Mouse (Mus musculus) lung, postnatal 14 days (tissue): ENCODE measurements around the gene Abat.
A peak's percentile ranks its signal among the peaks of the same experiment; 100 is the strongest.
"Not testable (repeated sequence)": the region's sequence is repeated elsewhere in the genome, so short reads cannot be mapped to it uniquely, and the experiment has no call there.

Experiments used
- DNase-seq: peaks from one replicate; pipeline ENCODE4 v3.0.0; 2021

Abat gene

DNA sequence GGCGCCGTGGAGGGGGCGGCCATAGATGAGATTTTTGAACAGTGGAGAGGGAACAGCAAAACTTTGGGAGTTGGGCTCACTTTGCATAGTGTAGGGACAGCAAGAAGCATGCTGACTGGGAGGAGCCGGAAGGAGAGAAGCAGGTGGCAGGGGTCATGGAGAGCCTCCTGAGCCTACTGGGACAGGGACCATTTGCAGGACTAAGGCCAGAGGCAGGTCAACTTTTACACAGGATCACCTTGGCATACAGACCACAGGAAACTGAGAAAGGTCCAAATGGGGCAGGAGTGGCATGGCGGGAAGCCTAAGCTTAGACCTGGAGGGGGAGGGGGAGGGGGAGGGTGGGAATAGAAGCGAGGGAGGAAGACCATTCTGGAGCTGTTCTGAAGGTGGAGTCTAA is 20.2 kb downstream of the Abat start:
- DNase-seq: no peak

GRCm38 (mm10) chr16:8534466-8535200 is 21.4 kb downstream of the Abat start:
- no peak for DNase-seq

GRCm38 (mm10) chr16:8535411-8535810 is 22.2 kb downstream of the Abat start:
- no peak for DNase-seq

- DNase-seq: no peak
Measured at GRCm38 (mm10) chr16:8539150-8539865, 26.1 kb downstream of the Abat start.

- peak; percentile 67 for DNase-seq
Measured at GRCm38 (mm10) chr16:8540859-8541314, 27.7 kb downstream of the Abat start.

DNA sequence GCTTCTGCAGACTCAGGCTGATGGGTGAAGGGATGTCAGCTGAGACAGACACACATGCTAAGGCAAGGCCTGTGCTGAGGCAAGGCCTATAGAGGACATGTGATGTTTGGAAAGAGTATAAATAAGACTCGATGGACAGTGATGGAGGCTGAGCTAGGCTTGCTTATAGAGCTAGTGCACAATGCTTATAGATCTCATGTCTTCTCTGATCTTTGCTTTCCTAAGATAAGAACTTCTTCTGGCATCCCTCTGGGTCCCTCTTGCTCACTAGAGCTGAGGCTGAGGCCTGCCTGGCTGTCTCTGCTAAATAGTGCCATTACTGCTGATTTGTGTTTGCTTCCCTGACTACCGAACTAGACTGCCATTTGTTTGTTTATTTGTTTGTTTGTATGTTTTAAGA is 34.6 kb downstream of the Abat start:
- no peak for DNase-seq

- no peak for DNase-seq
Measured at GRCm38 (mm10) chr16:8549506-8549905, 36.3 kb downstream of the Abat start.

- DNase-seq: no peak
Measured at GRCm38 (mm10) chr16:8554351-8554750, 41.1 kb downstream of the Abat start.

GRCm38 (mm10) chr16:8554751-8555150 is 41.5 kb downstream of the Abat start:
- DNase-seq: not testable (repeated sequence)

GRCm38 (mm10) chr16:8555371-8555770 is 42.1 kb downstream of the Abat start:
- not testable (repeated sequence) for DNase-seq

DNA sequence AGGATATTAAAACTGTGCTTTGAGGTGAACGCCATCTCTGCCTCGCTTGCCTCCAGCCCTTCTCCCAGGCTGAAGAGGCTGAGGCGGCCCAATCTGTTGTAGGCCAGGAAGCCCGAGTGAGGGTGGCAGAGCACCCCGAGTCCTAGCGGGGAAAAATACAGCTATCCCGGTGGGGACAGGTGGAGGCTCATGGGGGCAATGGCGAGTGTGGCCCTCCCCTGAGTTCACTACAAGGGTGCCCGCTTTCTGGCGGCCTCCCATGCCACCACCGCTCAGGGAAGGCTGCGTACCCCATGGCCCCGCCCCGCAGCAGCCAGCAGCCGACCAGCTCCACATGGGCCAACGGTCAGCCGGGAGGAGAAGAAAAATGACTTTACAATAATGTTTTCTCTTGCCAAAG is 46.9 kb downstream of the Abat start:
- DNase-seq: no peak

DNA sequence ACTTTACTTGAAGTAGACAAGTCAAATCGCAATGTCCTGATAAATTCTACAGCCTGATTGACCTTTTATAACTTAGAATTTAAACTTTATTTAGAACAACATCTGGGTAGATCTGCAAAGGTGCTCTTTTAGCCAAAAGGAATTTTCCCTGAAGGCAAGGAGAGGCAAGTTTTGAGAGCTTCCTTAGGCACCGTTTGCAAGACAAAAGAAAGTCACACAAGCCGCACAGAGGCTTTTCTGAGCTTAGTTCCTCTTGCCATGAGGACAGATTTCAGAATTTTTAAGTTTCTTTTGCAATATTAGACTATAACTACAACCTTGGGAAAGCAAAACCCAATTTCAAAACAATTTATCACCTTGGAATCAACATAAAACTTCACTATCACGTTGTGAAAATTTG is 47.9 kb downstream of the Abat start:
- not testable (repeated sequence) for DNase-seq

- not testable (repeated sequence) for DNase-seq
Measured at GRCm38 (mm10) chr16:8561856-8562255, 48.6 kb downstream of the Abat start.

DNA sequence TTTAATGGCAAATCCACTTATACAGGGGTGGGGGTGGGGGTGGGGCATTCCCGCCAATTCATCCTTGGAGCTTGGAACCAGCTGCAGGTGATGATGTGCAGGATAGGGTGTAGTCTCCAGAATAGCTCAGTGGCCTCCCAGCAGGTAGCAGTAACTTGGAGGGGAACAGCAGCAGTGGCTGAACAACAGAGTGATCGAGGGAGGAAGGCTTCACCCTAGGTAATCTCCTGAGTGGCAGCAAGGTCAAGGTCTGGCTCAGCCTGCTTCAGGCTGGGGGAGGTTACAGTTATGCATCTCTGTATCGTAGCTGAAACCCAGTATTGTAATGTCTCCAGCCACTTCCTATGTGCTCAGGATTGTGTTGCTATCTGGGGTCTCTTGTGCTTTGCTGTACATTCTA is 49.6 kb downstream of the Abat start:
- not testable (repeated sequence) for DNase-seq

GRCm38 (mm10) chr16:8564836-8565235 is 51.6 kb downstream of the Abat start:
- DNase-seq: no peak

- DNase-seq: no peak
Measured at GRCm38 (mm10) chr16:8565539-8565938, 52.3 kb downstream of the Abat start.

DNA sequence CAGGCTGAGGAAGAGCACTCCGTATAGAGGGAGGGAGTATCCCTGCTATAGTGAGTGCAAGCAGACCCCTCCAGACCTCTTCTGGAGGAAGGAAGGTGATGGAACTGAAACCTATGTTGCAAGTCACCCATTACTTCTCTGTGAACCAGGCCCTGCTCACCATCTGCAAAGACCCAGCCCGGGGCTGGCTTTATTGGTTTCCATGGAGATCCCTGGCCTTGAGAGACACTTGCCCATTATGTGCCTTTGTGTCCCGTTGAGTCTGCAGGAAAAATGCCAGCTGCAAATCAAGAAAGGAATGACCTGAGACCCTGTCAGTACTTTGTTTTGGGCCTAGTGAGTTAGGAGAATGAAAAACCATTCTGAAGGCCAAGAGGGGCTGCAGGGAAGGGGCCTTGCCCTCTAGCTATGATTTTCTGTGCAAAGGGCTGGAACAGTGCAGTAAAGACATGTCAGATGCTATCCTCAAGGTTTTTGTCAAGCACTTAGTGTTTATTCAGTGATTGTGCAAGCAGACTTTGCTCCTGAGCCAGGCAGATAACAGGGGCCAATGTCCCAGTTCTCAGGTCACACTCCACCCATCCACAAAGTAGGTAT is 53.0 kb downstream of the Abat start:
- no peak for DNase-seq

- DNase-seq: no peak
Measured at GRCm38 (mm10) chr16:8568881-8569280, 55.7 kb downstream of the Abat start.

- DNase-seq: no peak
Measured at GRCm38 (mm10) chr16:8570336-8570735, 57.1 kb downstream of the Abat start.

DNA sequence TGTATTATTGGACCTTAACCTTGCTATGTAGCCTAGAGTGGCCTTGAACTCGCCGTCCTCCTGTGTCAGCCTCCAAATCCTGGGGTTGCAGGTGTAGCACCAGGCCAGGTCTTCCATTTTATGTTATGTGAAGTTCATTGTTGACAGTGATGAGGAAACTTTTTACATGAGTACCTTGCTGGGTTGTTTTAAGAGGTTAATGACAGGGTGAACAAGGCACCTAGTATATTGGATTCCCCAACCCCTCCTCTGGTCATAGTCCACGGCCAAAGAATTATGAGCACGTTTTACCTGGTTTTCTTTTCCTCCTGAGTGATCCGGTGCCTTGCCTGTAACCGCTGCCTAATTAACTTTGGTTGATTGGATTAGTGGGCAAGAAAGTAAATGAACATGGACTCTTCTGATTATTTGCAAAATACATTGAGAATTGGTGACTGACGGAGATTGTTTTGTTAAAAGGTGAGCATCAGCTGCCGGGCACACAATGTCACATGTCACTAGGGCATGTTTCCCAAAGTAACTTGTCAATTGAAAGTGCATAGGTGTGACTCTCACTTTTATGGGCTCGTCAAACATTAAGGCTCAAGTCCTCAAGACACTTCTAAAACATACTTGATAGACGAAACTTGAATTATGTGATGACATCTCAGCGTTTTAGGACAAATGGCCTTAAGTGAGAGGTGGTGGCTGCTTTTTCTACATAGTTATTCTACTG is 57.8 kb downstream of the Abat start:
- DNase-seq: no peak

- no peak for DNase-seq
Measured at GRCm38 (mm10) chr16:8573041-8573440, 59.8 kb downstream of the Abat start.

GRCm38 (mm10) chr16:8573751-8574150 is 60.5 kb downstream of the Abat start:
- DNase-seq: no peak

DNA sequence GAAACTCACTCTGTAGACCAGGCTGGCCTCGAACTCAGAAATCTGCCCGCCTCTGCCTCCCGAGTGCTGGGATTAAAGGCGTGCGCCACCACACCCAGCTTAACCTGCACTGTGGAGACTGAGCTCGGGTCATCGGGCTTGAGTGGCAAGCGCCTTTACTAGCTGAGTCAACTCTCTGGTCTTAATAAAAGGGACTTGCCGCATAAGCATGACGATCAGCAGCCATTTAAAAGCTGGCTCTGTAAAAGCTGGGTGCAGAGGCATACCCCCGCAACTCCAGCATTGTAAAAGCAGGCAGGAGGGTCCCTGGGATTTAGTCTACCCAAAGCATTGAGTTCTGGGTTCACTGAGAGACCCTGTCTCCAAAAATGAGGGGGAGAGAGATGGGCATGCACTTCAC is 61.1 kb downstream of the Abat start:
- DNase-seq: no peak
